Mouse (Mus musculus) CD4-positive, CD25-positive, alpha-beta regulatory T cell, adult 2 months (primary cell): ENCODE data around the gene Cnot1.

Experiments
- DNase-seq: peaks from one replicate; pipeline ENCODE4 v3.0.0-alpha.2; 2012; ENCODE audit warnings: low read depth, low spot score

Gene Cnot1

GRCm38 (mm10) chr8:95741732-95742131 lies 65.5 kb downstream of the Cnot1 start:
- DNase-seq, result no peak

DNA sequence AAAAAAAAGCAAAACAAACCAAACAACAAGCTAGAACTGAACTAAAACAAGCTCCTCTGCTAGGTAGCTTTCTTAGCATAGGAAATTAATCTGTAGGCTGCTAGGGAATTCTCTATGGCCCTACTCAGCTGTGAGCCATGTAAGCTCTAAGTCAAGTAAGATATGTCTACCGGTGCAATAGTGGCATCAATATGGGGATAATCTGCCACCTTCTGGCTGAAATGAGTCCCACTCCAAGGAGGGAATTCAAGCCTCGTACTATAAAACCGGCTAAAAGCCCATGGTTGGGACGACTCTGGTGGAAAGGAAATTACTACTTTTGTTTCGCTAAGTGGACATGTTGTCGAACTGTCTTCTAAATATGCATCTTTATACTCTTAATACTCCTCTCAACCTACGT lies 68.7 kb downstream of the Cnot1 start:
- DNase-seq, result no peak

DNA sequence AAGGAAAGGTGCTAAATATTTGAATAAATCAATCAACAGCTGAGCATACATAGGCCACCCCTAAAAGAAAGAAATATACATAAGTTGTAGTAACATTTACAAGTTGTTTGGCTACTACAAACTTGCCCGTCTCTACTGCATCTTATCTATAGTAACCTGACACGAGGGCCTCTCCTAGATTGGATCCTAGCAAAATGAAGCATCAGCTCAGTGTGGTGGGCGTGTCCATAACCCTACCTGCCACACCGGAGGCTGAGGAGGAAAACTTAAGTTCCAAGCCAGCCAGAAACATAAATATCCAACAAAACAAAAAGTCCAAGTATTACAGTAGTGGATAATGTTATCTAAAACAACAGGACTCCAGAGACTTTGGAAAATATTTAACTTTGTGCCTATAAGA lies 79.6 kb downstream of the Cnot1 start:
- DNase-seq, result no peak

DNA sequence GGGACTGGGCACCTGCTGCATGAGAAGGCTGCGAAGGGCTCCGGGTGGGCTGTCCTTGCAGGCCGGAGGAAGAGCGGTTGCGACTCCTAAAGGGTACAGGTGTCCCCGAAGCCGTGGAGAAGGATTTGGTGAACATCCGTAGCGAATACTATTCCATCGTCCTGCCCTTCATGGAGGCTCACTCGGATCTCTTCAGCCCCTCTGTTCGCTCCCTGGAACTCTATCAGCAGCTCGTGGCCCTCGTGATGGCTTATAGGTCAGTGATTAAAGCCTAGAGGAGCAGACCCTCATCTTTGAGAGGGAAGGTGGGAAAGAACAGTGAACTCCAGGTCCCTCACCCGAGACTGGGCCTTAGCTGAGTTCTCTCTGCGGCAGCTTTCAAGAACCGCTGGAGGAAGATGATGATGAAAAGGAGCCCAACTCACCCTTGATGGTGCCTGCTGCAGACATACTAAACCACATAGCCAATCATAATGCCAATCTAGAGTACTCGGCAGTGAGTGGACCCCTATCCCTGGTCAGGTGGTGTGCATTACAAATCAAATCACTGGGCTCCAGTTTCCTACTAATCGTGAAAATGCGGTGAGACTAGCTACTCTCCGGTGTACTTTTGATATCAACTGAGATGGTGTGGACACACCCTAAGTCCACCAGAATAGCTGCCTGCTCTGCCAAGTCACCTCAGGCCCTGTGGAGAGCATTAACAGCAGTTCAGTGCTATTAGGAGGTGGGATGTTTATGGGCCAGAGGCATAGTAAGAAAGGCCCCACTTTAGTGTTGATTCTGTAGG lies 90.5 kb downstream of the Cnot1 start:
- DNase-seq, result no peak

GRCm38 (mm10) chr8:95715676-95716531 lies 91.4 kb downstream of the Cnot1 start, which contains the start of gene Setd6:
Setd6 (plus strand) TSS chr8:95715881.
- DNase-seq, result peak; percentile 92

DNA sequence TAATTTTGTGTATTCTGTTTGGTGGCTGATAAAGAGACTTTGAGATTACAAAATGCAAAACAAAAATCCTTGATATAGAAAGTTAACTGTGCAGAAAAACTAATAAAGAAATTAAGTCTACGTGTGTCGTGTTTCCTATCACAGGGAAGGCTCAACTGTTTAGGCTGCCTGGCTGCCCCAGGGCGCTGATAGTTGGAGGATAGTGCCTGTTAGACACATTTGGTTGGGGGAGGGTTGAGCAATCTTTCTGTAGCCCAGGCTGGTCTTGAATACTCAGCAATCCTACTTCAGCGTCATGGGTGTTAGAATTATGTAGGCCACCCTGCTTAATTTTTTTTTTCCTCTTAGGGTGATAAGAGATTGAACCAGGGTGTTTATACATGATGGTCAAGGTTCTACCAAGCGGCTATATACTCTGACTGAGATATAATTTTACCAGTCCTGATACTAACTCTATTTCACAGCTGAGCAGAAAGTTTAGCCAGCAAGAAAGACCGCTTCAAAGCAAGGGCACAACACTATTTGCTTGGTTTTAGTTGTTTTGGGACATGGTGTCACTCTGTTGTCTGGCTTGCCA lies 92.3 kb downstream of the Cnot1 start:
- DNase-seq, result no peak

- DNase-seq, result no peak
Measured at GRCm38 (mm10) chr8:95714367-95714766, 92.9 kb downstream of the Cnot1 start.

- DNase-seq, result peak; percentile 87
Measured at GRCm38 (mm10) chr8:95713100-95714010, 93.9 kb downstream of the Cnot1 start.

- no peak for DNase-seq
Measured at GRCm38 (mm10) chr8:95712395-95712794, 94.9 kb downstream of the Cnot1 start.

DNA sequence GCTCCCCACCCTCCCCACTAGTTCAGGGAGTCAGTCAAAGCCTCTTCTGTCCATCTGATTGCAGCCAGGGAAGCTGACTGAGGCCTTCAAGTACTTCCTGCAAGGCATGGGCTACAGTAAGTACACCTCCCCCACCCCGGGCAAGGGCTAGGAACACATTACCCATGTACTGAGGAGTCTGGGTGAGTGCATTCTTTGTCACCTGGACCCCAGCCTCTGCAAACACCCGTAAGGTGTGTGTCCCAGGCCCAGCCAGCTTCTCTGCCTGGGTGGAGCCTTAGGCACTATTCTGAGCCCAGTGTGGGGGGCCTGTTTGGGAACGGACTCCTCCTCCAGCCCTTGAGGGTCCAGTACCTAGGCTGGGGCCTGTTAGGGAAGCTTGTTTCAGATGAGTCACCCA lies 96.2 kb downstream of the Cnot1 start:
- no peak for DNase-seq

DNA sequence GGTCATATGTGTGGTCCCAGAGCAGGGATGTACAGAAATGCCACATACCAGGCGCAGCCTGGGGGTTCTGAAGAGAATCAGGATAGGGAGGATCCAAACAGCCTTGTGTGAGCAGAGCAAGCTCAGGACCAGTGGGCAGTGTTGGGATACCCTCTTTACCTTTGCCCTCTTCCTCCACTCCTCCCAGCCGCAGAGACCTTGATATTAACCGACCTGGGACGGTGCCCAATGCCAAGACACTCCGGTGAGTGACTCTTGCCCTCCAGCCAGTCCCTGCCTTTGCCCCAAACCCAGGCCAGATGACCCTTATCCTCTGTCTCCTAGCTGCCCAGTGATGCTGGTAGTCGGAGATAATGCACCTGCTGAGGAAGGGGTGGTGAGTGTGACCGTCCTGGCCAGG lies 97.7 kb downstream of the Cnot1 start:
- no peak for DNase-seq

- no peak for DNase-seq
Measured at GRCm38 (mm10) chr8:95704538-95704937, 102.7 kb downstream of the Cnot1 start.

DNA sequence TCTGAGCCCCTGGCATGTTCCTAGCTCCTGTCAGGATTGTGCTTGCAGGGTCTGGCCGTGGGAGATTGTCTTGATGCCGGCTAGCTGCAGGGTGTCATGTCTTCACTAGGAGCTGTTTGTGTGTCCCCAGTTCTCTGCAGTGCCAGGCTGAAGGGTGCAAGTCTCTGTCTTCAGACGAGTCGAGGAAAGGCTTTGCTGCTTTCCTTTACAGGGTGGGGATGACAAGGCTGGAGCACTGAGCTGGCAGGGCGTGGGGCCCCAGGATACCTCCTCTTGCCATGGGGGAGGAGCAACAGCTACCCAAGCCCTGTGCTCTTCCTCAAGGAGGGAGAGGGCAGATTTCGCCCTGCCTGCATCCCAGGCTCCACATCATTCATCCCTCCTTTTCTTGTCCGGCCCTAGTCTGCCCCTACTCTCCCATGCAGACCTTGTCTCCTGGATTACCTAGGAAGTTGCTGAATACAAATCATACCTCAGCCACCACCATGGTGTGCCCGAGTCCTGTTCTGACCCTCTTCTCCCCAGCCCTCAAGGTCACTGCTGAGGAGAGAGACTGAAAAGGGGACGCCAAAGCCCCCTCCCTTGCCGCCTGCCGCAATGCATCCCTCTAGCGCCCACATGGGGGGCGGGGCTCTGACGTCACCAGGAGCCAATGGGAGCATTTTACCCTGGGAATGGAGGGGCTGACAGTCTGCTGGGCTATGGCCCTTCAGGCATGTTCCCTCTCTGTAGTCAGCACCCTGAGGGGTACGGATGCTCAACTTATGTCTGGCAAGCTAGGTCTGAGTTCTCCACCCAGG lies 103.6 kb downstream of the Cnot1 start:
- DNase-seq, result peak; percentile 39

- peak; percentile 85 for DNase-seq
Measured at GRCm38 (mm10) chr8:95702480-95703446, 104.5 kb downstream of the Cnot1 start.

DNA sequence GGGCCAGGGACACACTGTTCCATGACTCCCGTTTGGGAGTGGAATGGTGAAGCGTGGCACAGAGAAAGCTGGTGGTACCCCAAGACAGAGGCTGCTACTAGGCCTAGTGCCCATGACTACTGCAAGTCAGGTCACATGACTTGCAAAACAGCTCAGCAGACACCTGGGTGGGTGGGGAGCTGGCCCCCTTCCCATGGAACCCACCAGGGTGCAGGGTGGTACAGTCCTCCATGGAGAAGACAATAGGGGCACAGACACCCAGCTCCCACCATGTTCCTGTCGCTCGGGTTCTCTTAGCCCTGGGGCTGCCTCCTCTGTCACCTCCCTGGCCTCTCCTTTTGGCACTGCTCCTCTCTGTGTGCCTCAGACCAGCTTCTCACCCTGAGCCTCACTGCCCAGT lies 105.5 kb downstream of the Cnot1 start:
- no peak for DNase-seq

DNA sequence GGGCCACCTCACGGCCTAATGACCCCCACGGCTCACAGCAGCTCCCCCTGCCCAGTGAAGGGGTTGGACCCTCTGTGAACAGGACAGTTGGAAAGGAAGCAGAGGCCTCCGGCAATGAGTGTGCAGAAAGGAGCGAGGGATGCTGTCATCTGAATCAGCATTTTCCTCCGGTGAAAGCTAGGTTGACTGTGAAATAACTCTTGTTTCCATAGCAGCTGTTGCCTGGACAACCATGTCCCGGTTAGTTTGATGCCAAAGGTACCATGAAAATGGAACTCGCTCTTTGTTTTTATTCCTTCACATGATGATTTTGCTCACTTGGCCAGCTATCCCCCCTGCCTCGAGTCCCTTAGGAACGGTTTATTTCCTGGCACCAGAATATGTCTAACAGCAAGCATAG lies 107.0 kb downstream of the Cnot1 start:
- DNase-seq, result no peak

DNA sequence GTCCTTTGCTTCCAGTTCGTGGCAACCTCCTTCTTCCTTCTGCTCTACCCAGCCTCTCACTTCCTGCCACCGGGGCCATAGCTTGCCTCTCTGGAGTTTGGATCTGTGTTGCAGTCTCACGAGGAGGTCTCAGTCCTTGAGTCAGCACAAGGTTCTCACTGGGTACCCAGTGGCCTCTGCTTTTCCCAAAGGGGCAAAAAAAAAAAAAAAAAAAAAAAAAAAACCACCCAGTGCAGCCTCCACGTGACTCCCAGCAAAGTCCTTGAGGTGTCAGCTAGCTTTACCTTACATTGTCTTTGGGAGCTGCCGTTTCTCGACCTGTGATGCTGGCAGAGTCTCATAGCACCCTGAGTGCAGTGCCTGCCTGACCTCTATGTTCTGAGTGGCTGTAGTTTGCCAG lies 109.1 kb downstream of the Cnot1 start:
- no peak for DNase-seq

DNA sequence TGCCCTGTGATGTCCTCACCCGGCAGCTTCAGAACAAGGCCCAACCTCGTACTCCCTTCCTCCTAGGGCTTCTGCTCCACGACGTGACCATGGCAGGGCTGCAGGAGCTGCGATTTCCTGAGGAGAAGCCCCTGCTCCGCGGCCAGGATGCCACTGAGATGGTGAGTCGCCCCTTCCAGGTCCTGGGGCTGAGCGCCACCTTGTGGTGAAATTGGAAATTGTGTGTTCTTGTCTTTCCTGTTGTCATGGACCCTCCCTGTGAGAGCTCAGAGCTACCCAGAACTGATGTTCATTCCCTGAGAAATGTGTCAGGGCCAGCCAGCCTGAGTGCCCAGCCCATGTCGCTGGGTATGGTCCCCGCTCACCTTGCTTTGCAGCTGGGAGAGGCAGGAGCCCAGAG lies 110.1 kb downstream of the Cnot1 start:
- DNase-seq, result peak; percentile 86

DNA sequence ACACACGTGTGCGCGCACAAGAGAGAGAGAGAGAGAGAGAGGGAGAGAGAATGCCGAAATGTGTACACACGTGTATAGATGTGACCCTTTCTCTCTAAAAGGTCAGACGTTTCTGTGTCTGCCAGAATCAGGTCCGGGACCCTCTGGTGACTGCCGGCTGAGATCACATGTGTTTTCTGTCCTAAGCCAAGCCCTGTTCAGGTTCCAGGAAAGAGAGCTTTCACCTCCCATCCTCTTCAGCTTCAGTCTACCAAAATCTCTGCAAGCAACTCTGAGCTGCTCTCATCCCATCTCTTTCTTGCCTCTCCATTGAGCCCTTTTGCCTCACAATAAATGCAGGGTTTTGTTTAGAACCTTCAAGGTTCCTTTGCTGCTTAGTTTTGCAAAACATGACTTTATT lies 110.6 kb downstream of the Cnot1 start:
- DNase-seq, result no peak
